Mouse (Mus musculus): ENCODE measurements around the gene 2410002F23Rik. TPM values are rescaled to one million over a fixed set of nuclear protein-coding genes. Genes with fewer than 3 reads are reported as not detected.
"Not testable (repeated sequence)": the region's sequence is repeated elsewhere in the genome, so short reads cannot be mapped to it uniquely, and the experiment has no call there.

Gene 2410002F23Rik
- total RNA-seq (2018; cell fraction: chromatin; rRNA removed) = 10 to 100 TPM in 24 of 26 experiments, 1 to 10 TPM in 2; 7.5 to 69.4 (median 31.9) TPM
- total RNA-seq (2018; cell fraction: cytosol; rRNA removed) = 10 to 100 TPM in 10 of 26 experiments, 1 to 10 TPM in 16; 2.9 to 14.0 (median 9.7) TPM
- 10 to 100 TPM; 10.2 to 93.8 (median 31.3) TPM for total RNA-seq (2018; cell fraction: nucleus; rRNA removed)
- polyA plus RNA-seq (2018) = 11.6 to 24.3 TPM (median 20.5 TPM) in 3 replicates

- H3K27ac ChIP-seq = peak within 1 kb of the TSS; percentile 89
- peaks cover 29% of the 10 kb centered on the region for H3K79me2 ChIP-seq (ENCODE audit: inconsistent target)
- peak within 1 kb of the TSS; percentile 96 for H3K4me3 ChIP-seq (ENCODE audit: inconsistent target)
- WGBS (ENCODE audit: missing documents) = under 1% methylated on average over 58 of the region's 62 CpGs
- peaks cover 17% of the 10 kb centered on the region; the same call in 1 of the 2 replicates for H3K36me3 ChIP-seq (ENCODE audit: inconsistent target)
Observed at GRCm38 (mm10) chr7:44246055-44246983, at the start of gene 2410002F23Rik, which contains the start of gene 1700028J19Rik. Gene 2410002F23Rik (plus strand): TSS chr7:44246722. Gene 1700028J19Rik (minus strand): TSS chr7:44246695.

GRCm38 (mm10) chr7:44197891-44198290 lies 48.6 kb upstream of the 2410002F23Rik start, which contains the start of gene Klk1b3:
Gene Klk1b3 (plus strand): TSS chr7:44198191.
- Histone ChIP-seq H3K79me2 (ENCODE audit: inconsistent target) (no peaks in the 10 kb centered on the region), H3K36me3 (ENCODE audit: inconsistent target) (no peaks in the 10 kb centered on the region), H3K4me3 (ENCODE audit: inconsistent target) (no peak within 1 kb of the TSS), H3K27ac (no peak within 1 kb of the TSS)
- 66% methylated on average over 3 of the region's 3 CpGs for WGBS (ENCODE audit: missing documents)

DNA sequence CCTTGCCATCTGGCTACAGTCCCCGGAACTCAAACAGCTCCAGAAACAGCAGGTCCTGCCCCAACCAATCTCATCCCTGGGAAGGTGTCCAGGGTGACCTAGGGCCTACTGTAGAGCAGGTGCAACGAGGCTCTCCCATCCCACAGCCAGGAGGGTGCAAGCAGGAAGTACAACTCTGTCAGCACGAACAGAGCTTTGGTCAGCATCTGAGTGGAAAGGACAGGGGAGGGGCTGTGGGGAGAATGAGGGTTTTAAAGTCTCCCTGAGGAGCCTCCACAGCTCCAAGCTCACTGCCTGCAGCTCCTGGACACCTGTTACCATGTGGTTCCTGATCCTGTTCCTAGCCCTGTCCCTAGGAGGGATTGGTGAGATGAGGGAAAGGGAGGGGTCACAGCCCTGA lies 39.4 kb upstream of the 2410002F23Rik start, which contains the start of gene Klk1b4:
Klk1b4 (plus strand) TSS at position 301 of the 400 bp plus-strand sequence.
- not testable (repeated sequence) for H3K4me3 ChIP-seq (ENCODE audit: inconsistent target); H3K79me2 ChIP-seq (ENCODE audit: inconsistent target); H3K27ac ChIP-seq; H3K36me3 ChIP-seq (ENCODE audit: inconsistent target)
- 30% methylated on average over 3 of the region's 3 CpGs for WGBS (ENCODE audit: missing documents)

- 83% methylated on average over 3 of the region's 3 CpGs for WGBS (ENCODE audit: missing documents)
- Histone ChIP-seq H3K4me3 (ENCODE audit: inconsistent target) (no peak overlapping the region), H3K79me2 (ENCODE audit: inconsistent target) (no peaks in the 10 kb centered on the region), H3K36me3 (ENCODE audit: inconsistent target) (no peaks in the 10 kb centered on the region), H3K27ac (no peak overlapping the region)
Observed at GRCm38 (mm10) chr7:44208307-44208706, 38.2 kb upstream of the 2410002F23Rik start.

GRCm38 (mm10) chr7:44215645-44216044 lies 30.9 kb upstream of the 2410002F23Rik start, which contains the start of gene Klk1b5:
Gene Klk1b5 (plus strand): TSS chr7:44215945.
- H3K4me3 ChIP-seq (ENCODE audit: inconsistent target) = no peak within 1 kb of the TSS
- no peaks in the 10 kb centered on the region for H3K79me2 ChIP-seq (ENCODE audit: inconsistent target)
- no peak within 1 kb of the TSS for H3K27ac ChIP-seq
- WGBS (ENCODE audit: missing documents) = 90% methylated on average over 1 of the region's 1 CpGs
- no peaks in the 10 kb centered on the region for H3K36me3 ChIP-seq (ENCODE audit: inconsistent target)

DNA sequence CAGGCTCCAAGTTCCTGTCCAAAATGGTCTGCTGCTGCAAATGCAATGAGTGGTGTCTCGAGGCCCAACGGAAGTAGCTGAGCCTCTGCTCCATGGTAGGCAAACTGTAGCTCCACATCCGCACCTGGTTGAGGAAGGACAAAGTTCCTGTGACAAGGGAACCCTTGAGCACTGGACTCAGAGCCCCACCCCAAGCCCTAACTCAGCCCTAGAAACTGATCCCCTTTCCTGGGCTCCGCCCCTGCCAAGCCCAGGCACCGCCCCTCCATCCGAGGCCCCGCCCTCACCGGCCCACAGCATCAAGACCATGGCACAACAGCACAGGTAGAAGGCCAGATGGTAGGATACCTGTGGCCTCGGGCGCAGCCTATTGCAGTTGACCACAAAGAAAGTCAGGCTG lies 24.9 kb upstream of the 2410002F23Rik start:
- H3K4me3 ChIP-seq (ENCODE audit: inconsistent target); H3K27ac ChIP-seq; H3K79me2 ChIP-seq (ENCODE audit: inconsistent target); H3K36me3 ChIP-seq (ENCODE audit: inconsistent target): not testable (repeated sequence)
- 65% methylated on average over 4 of the region's 10 CpGs for WGBS (ENCODE audit: missing documents)

GRCm38 (mm10) chr7:44222335-44222734 lies 24.2 kb upstream of the 2410002F23Rik start:
- not testable (repeated sequence) for H3K4me3 ChIP-seq (ENCODE audit: inconsistent target); H3K27ac ChIP-seq; H3K36me3 ChIP-seq (ENCODE audit: inconsistent target); H3K79me2 ChIP-seq (ENCODE audit: inconsistent target)
- WGBS (ENCODE audit: missing documents) = 87% methylated on average over 6 of the region's 6 CpGs

DNA sequence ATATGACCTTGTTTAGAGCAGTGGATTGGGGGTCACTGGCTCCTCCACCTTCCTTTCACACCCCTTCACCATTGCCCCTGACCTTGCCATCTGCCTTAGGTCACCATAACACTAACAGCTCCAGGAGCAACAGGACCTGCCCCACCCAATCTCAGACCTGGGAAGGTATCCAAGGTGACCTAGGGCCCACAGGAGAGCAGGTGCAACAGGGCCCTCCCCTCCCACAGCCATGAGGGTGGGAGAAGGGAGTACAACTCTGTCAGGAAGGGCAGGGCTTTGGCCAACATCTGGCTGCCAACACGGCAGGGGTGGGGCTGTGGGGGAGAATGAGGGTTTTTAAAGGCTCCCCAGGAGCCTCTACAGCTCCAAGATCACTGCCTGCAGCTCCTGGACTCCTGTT lies 21.4 kb upstream of the 2410002F23Rik start, which contains the start of gene Klk1:
Klk1 (plus strand) TSS at position 285 of the 400 bp plus-strand sequence.
- Histone ChIP-seq H3K79me2 (ENCODE audit: inconsistent target) (no peaks in the 10 kb centered on the region), H3K4me3 (ENCODE audit: inconsistent target) (no peak within 1 kb of the TSS), H3K27ac (no peak within 1 kb of the TSS), H3K36me3 (ENCODE audit: inconsistent target) (no peaks in the 10 kb centered on the region)
- WGBS (ENCODE audit: missing documents) = 38% methylated on average over 1 of the region's 1 CpGs

DNA sequence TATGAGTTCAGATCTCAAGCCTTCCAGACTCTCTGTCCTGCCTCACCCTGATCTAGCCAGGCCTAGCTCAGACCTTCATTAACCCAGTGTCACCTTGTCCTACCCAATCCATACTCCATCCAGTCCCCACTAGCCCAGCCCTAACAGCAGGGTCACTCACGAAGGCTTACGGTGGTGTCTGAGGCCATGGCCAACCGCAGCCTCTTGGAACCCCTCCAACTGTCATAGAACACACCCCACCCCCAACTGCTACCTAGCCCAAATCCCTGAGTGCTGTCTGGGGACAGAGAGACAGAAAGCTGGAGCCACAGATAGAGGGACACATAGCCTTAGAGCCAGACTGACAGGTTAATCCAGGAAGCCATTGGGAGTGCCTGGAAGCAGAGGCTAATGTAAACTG lies 10.6 kb upstream of the 2410002F23Rik start, which contains the start of gene Gm36864:
Gm36864 (plus strand) TSS at position 269 of the 400 bp plus-strand sequence.
- no peak within 1 kb of the TSS for H3K4me3 ChIP-seq (ENCODE audit: inconsistent target)
- no peak within 1 kb of the TSS for H3K27ac ChIP-seq
- WGBS (ENCODE audit: missing documents) = 60% methylated on average over 2 of the region's 3 CpGs
- H3K36me3 ChIP-seq (ENCODE audit: inconsistent target) = no peaks in the 10 kb centered on the region
- H3K79me2 ChIP-seq (ENCODE audit: inconsistent target) = no peaks in the 10 kb centered on the region

DNA sequence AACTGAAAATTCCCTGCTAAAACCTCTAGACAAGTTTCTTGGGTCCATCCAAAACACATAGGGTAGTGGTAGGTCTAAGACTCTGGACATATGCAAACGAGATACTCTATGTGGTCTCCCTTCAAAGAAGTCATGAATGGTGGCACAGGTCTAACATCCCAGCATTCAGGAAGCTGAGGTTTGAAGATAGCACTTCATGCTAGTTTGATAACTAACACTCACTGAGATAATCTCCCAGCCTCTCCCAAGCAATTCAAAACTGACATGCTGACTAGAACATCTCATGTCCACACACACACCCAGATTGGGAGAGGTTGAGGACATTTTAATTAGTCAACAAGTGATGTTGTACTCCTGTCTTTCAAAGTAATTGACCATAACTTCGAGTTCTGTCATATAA lies 6.6 kb upstream of the 2410002F23Rik start:
- Histone ChIP-seq H3K79me2 (ENCODE audit: inconsistent target) (no peaks in the 10 kb centered on the region), H3K27ac (no peak overlapping the region), H3K4me3 (ENCODE audit: inconsistent target) (no peak overlapping the region), H3K36me3 (ENCODE audit: inconsistent target) (no peaks in the 10 kb centered on the region)
- WGBS (ENCODE audit: missing documents) = 59% methylated on average over 2 of the region's 2 CpGs

- Histone ChIP-seq H3K79me2 (ENCODE audit: inconsistent target) (peaks cover under 1% of the 10 kb centered on the region; the same call in 1 of the 2 replicates), H3K4me3 (ENCODE audit: inconsistent target) (no peak overlapping the region), H3K36me3 (ENCODE audit: inconsistent target) (no peaks in the 10 kb centered on the region), H3K27ac (no peak overlapping the region)
- WGBS (ENCODE audit: missing documents) = 67% methylated on average over 1 of the region's 1 CpGs
Observed at GRCm38 (mm10) chr7:44240712-44241111, 5.8 kb upstream of the 2410002F23Rik start.

DNA sequence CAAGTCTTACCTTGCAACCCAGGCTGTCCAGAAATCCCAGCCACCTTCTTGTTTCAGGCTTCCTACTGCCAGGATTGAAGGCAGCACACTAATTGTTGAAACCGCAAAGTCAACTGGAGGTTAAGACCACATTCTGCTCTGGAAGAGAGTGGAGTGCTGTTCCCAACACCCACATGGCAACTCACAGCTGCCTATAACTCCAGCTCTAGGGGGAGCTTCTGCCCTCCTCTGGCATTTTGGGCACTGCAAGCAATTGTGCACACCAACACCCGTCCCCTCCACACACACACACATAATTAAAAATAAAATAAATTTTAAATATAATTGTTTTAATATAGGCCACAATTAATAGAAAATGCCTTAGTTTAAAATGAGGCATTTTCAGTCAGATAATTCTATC lies 5.4 kb upstream of the 2410002F23Rik start:
- Histone ChIP-seq H3K36me3 (ENCODE audit: inconsistent target) (no peaks in the 10 kb centered on the region), H3K4me3 (ENCODE audit: inconsistent target) (no peak overlapping the region), H3K27ac (no peak overlapping the region), H3K79me2 (ENCODE audit: inconsistent target) (peaks cover 5% of the 10 kb centered on the region; the same call in 1 of the 2 replicates)
- WGBS (ENCODE audit: missing documents) = 72% methylated on average over 2 of the region's 2 CpGs

DNA sequence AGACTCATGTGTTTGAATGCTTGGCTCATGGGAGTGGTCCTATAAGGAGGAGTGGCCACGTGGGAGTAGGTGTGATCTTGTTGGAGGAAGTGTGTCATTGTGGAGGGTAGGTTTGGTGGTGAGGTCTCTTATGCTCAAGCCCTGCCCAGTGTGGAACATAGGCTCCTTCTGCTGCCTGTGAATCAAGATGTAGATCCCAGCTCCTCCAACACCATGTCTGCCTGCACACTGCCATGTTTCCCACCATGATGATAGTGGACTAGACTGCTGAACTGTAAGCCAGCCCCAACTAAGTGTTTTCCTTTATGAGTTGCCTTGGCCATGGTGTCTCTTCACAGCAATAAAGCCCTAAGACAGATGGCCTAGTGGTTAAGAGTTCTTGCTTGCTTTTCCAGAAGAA lies 2.4 kb upstream of the 2410002F23Rik start:
- WGBS (ENCODE audit: missing documents) = 14% methylated on average over 1 of the region's 1 CpGs
- Histone ChIP-seq H3K4me3 (ENCODE audit: inconsistent target) (no peak overlapping the region), H3K79me2 (ENCODE audit: inconsistent target) (peaks cover 28% of the 10 kb centered on the region), H3K36me3 (ENCODE audit: inconsistent target) (no peaks in the 10 kb centered on the region), H3K27ac (no peak overlapping the region)

DNA sequence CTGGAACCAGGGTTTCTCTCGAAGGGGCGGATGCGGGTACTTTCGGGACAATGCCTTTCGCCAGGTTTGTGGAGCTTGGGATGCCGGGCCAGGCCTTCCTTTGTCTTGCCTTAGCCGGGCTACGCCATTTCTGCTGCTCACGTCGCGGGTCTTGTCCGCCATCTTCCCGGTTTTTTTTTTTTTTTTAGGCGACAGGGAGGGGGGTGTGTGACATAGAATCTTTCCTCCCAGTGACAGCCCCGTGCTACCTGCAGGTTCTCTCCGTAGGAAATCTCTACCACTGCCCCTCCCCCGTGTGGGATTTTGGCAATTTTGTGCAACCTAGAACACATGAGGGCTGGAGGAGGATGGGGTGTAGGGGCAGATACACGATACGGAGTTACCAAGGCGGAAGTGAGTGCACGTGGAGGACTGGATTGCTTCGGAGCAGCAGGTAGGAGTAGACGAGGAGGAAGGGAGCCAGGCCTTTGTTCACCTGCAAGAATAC lies 505 bp downstream of the 2410002F23Rik start:
- Histone ChIP-seq H3K4me3 (ENCODE audit: inconsistent target) (peak overlapping the region; percentile 96), H3K36me3 (ENCODE audit: inconsistent target) (peaks cover 17% of the 10 kb centered on the region; the same call in 1 of the 2 replicates), H3K79me2 (ENCODE audit: inconsistent target) (peaks cover 29% of the 10 kb centered on the region), H3K27ac (peak overlapping the region; percentile 46)
- WGBS (ENCODE audit: missing documents) = under 1% methylated on average over 23 of the region's 23 CpGs

All from macrophage (primary cell).